Mouse (Mus musculus) cerebellum, adult 2 months (tissue): Measurements from ENCODE around the gene Grik2.

ENCODE experiments used
- CTCF ChIP-seq: fragments of 200-500 bp; IDR thresholded peaks from 2 replicates; pipeline ENCODE4 v1.5.1; 2011; ENCODE audit warnings: low read depth, mild to moderate bottlenecking, control low read depth, low read length, moderate library complexity, borderline replicate concordance; ENCODE audit not compliant: insufficient read depth
- POLR2A ChIP-seq: fragments of 200-500 bp; IDR thresholded peaks from 2 replicates; pipeline ENCODE4 v1.6.1; 2011; ENCODE audit warnings: low read length, control low read depth, borderline replicate concordance; ENCODE audit not compliant: insufficient read depth

- no peak for TF ChIP-seq CTCF
- TF ChIP-seq POLR2A = no peak
Measured at GRCm38 (mm10) chr10:49751769-49752168, 36.8 kb downstream of the Grik2 start.
